Mouse (Mus musculus): ENCODE measurements at regions not wholly inside any gene's neighbourhood (a gene's known extent, or its start where the extent isn't known, plus 50 kb on each side); places are given as distances from the start of the nearest gene placed in this dataset.

DNA sequence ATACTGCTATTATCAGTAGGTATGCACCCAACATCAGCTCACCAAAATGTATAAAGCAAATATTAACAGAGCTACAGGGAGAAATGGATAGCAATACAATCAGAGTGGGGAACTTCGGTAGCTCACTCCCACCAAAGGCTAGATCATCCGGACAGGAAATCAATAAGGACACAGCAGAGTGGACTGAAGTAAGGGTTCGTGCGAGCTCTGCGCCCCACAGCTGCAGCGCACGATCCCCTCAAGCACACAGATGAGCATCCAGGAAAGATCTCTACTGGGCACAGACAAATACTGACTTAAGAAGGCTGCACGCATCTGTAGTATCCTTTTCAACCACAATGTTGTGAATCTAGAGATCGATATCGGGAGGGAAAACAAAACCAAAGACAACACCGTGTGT lies 517.5 kb upstream of the Adamts16 start:
- TF ChIP-seq CTCF (IDR thresholded peaks at IDR 0.05; ENCODE audit: low read depth) (no peak), EP300 (optimal IDR thresholded peaks at IDR 0.05) (no peak)
